Mouse (Mus musculus) cortical plate, adult 2 months (tissue): Measurements from ENCODE around the gene Erich6b.

Experiments
- CTCF ChIP-seq: fragments of 200-500 bp; IDR thresholded peaks from 2 replicates; pipeline ENCODE4 v1.5.1; 2011; ENCODE audit warnings: mild to moderate bottlenecking, control low read depth, low read length; ENCODE audit not compliant: insufficient read depth; ENCODE audit errors: extremely low read depth
- POLR2A ChIP-seq: fragments of 200-500 bp; IDR thresholded peaks from 2 replicates; pipeline ENCODE4 v1.6.1; 2011; ENCODE audit warnings: mild to moderate bottlenecking, low read length, control low read depth; ENCODE audit not compliant: insufficient read depth; ENCODE audit errors: extremely low read depth

DNA sequence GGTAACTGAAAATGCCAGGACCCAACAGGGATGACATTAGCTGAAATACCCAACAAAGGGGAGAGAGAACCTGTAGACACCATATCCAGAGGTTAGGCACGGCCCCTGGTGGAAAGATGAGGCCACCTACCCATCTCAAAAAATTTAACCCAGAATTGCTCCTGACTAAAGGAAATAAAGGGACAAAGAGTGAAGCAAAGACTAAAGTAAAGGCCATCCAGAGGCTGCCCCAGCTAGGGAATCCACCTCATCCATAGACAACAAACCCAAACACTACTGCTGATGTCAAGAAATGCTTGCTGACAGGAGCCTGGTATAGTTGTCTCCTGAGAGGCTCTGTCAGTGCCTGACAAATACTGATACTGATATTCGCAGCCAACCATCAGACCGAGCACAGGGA is 69.7 kb downstream of the Erich6b start:
- TF ChIP-seq POLR2A = no peak
- no peak for TF ChIP-seq CTCF
